Mouse (Mus musculus) heart, adult 2 months (tissue): ENCODE data around the gene Crocc.

Experiments used
- CTCF ChIP-seq: fragments of 200-600 bp; IDR thresholded peaks from 2 replicates; pipeline ENCODE4 v1.8.1; 2022; ENCODE audit warnings: antibody characterized with exemption, mild to moderate bottlenecking, moderate library complexity
- POLR2A ChIP-seq: fragments of 200-500 bp; IDR thresholded peaks from 2 replicates; pipeline ENCODE4 v1.6.1; 2011; ENCODE audit warnings: mild to moderate bottlenecking, low read depth, low read length, control low read depth; ENCODE audit not compliant: insufficient read depth

DNA sequence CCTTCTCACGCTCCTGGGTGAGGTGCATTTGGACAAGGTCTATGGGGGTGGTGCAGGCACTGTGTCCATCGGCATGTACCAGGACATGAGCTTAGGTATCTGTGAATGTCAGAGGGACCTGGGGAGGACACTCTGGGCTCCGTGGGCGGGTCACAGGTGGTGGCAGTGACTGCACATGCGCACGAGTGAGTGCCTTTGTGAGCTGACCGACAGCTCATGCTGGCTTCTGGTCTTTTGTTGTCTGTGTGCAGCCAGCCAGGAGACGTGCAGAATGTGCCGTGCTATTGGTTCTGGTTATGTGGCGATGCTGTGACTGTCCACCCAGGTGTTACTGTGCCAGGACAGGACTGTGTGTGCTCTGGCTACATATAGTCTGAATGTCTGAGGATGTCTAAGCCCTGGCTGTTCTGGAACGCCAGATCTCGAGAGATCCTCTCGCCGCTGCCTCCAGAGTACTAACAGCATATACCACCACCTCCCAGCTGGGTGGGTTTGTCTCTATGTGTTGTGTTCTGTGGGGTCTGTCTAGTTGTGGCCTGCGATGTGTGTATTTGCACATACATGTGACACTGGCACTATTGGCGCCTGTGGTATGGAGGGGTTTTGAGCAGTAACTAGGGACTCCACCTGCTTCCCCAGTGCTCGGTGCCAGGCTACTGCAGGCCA lies 11.4 kb downstream of the Crocc start:
- TF ChIP-seq CTCF, result no peak
- no peak for TF ChIP-seq POLR2A
